Mouse (Mus musculus) lung, embryonic 14.5 days (tissue): Measurements from ENCODE around the gene Abcf1. TPM values are rescaled to one million over a fixed set of nuclear protein-coding genes. Genes with fewer than 3 reads are reported as not detected.
A peak's percentile ranks its signal among the peaks of the same experiment; 100 is the strongest.
"Not testable (repeated sequence)": the region's sequence is repeated elsewhere in the genome, so short reads cannot be mapped to it uniquely, and the experiment has no call there.

Source experiments
- ATAC-seq: fragments of 200-750 bp; cut with Nextera tagmentation; 2 replicates; pipeline ENCODE4 v1.8.0; 2017; ENCODE audit warnings: mild to moderate bottlenecking, moderate TSS enrichment, moderate library complexity; ENCODE audit not compliant: insufficient read depth
- DNase-seq: peaks from one replicate; pipeline ENCODE4 v3.0.0-alpha.2; 2015
- H3K27ac ChIP-seq: fragments of 300-500 bp; sonication (generic); 2 replicates; pipeline ENCODE4 v1.5.1; 2014; ENCODE audit warnings: low read depth, mild to moderate bottlenecking, moderate library complexity
- H3K27me3 ChIP-seq: fragments of 300-500 bp; sonication (generic); 2 replicates; pipeline ENCODE4 v1.6.1; 2014; ENCODE audit warnings: low read length, control low read depth; ENCODE audit not compliant: insufficient read depth
- H3K36me3 ChIP-seq: fragments of 300-500 bp; sonication (generic); 2 replicates; pipeline ENCODE4 v1.6.1; 2014; ENCODE audit warnings: control low read depth; ENCODE audit not compliant: insufficient read depth
- H3K4me1 ChIP-seq: fragments of 300-500 bp; sonication (generic); 2 replicates; pipeline ENCODE4 v1.6.1; 2014; ENCODE audit warnings: antibody characterized with exemption, control low read depth; ENCODE audit not compliant: insufficient read depth
- H3K4me2 ChIP-seq: fragments of 300-500 bp; sonication (generic); 2 replicates; pipeline ENCODE4 v1.6.1; 2014; ENCODE audit warnings: mild to moderate bottlenecking
- H3K4me3 ChIP-seq: fragments of 300-500 bp; sonication (generic); 2 replicates; pipeline ENCODE4 v1.5.1; 2014; ENCODE audit warnings: low read depth, low read length
- H3K9ac ChIP-seq: fragments of 300-500 bp; sonication (generic); 2 replicates; pipeline ENCODE4 v1.6.1; 2014
- H3K9me3 ChIP-seq: fragments of 300-500 bp; sonication (generic); 2 replicates; pipeline ENCODE4 v1.6.1; 2016; ENCODE audit warnings: low read depth, low read length, control low read depth
- CTCF ChIP-seq: IDR thresholded peaks from 2 replicates; pipeline ENCODE4 v1.5.1; 2016; ENCODE audit warnings: antibody characterized with exemption, low read depth
- WGBS: fragments of 180-500 bp; shearing (Covaris S2); extraction: QIAGEN DNeasy Blood & Tissue Kit; methylation state at CpG from one replicate; pipeline ENCODE4 v1.1.7; 2014; 5-methylcytosine and 5-hydroxymethylcytosine counted together
- polyA plus RNA-seq: library from polyadenylated mRNA; unstranded; fragments of >200 nt; fragmentation: Nextera tagmentation; extraction: Ambion mirVana; gene quantifications from 2 replicates; pipeline ENCODE4 v1.2.1, GENCODE M21; 2014

The Abcf1 gene
- polyA plus RNA-seq, 1 experiment from 2014 or later = 86.6 TPM

GRCm38 (mm10) chr17:35978811-35979400 lies 9.3 kb upstream of the Abcf1 start:
- no peak for TF ChIP-seq CTCF
- Histone ChIP-seq H3K9me3 (no peaks in the 10 kb centered on the region), H3K9ac (peak overlapping the region; percentile 76), H3K4me3 (peak overlapping the region; percentile 89), H3K4me2 (peak overlapping the region; percentile 85), H3K4me1 (no peaks in the 10 kb centered on the region), H3K36me3 (peaks cover 46% of the 10 kb centered on the region), H3K27ac (peak overlapping the region; percentile 95), H3K27me3 (no peaks in the 10 kb centered on the region)
- under 1% methylated on average over 41 of the region's 41 CpGs for WGBS
- DNase-seq (peak; percentile 88), ATAC-seq (peak; percentile 75)

- Histone ChIP-seq H3K4me3 (no peak overlapping the region), H3K4me2 (no peak overlapping the region), H3K4me1 (no peaks in the 10 kb centered on the region; the same call in none of the 2 replicates), H3K36me3 (peaks cover 32% of the 10 kb centered on the region), H3K27me3 (no peaks in the 10 kb centered on the region), H3K9me3 (no peaks in the 10 kb centered on the region), H3K9ac (no peak overlapping the region), H3K27ac (no peak overlapping the region)
- no peak for DNase-seq
- no peak for TF ChIP-seq CTCF
- WGBS = 54% methylated on average over 1 of the region's 1 CpGs
- no peak for ATAC-seq
These were observed 2.6 kb upstream of the Abcf1 start for GRCm38 (mm10) chr17:35972131-35972530.

- Histone ChIP-seq H3K4me2 (no peak overlapping the region), H3K36me3 (peaks cover 40% of the 10 kb centered on the region), H3K27ac (no peak overlapping the region), H3K4me3 (no peak overlapping the region), H3K27me3 (no peaks in the 10 kb centered on the region), H3K4me1 (no peaks in the 10 kb centered on the region; the same call in none of the 2 replicates), H3K9me3 (no peaks in the 10 kb centered on the region), H3K9ac (no peak overlapping the region)
- 86% methylated on average over 2 of the region's 2 CpGs for WGBS
- no peak for TF ChIP-seq CTCF
- DNase-seq (no peak), ATAC-seq (no peak)
These were observed 1.9 kb downstream of the Abcf1 start for GRCm38 (mm10) chr17:35967621-35968020.

- Histone ChIP-seq H3K4me1 (no peaks in the 10 kb centered on the region; the same call in 1 of the 2 replicates), H3K27ac (no peak overlapping the region), H3K4me3 (no peak overlapping the region), H3K4me2 (no peak overlapping the region), H3K36me3 (peaks cover 77% of the 10 kb centered on the region), H3K9me3 (no peaks in the 10 kb centered on the region), H3K27me3 (no peaks in the 10 kb centered on the region), H3K9ac (no peak overlapping the region)
- DNase-seq = no peak
- no peak for ATAC-seq
- TF ChIP-seq CTCF = no peak
- 91% methylated on average over 10 of the region's 10 CpGs for WGBS
These were observed 6.3 kb downstream of the Abcf1 start for GRCm38 (mm10) chr17:35963279-35963678.

GRCm38 (mm10) chr17:35958533-35959223 lies 10.9 kb downstream of the Abcf1 start:
- no peak for TF ChIP-seq CTCF
- Histone ChIP-seq H3K4me2 (no peak overlapping the region), H3K9me3 (no peaks in the 10 kb centered on the region), H3K4me3 (no peak overlapping the region), H3K9ac (no peak overlapping the region), H3K27me3 (no peaks in the 10 kb centered on the region), H3K36me3 (peaks cover 82% of the 10 kb centered on the region), H3K27ac (no peak overlapping the region), H3K4me1 (no peaks in the 10 kb centered on the region)
- ATAC-seq (no peak), DNase-seq (no peak)
- WGBS = 97% methylated on average over 15 of the region's 15 CpGs

- WGBS = 76% methylated on average over 8 of the region's 8 CpGs
- Histone ChIP-seq H3K4me3 (no peak overlapping the region), H3K4me2 (no peak overlapping the region), H3K4me1 (no peaks in the 10 kb centered on the region), H3K27me3 (no peaks in the 10 kb centered on the region), H3K36me3 (peaks cover 44% of the 10 kb centered on the region), H3K9me3 (no peaks in the 10 kb centered on the region), H3K9ac (no peak overlapping the region), H3K27ac (no peak overlapping the region)
- ATAC-seq (no peak), DNase-seq (no peak)
- TF ChIP-seq CTCF = no peak
These were observed 14.9 kb downstream of the Abcf1 start for GRCm38 (mm10) chr17:35954665-35955064.

- not testable (repeated sequence) for H3K4me2 ChIP-seq, ATAC-seq, H3K4me3 ChIP-seq, H3K4me1 ChIP-seq, H3K27ac ChIP-seq, DNase-seq, H3K9me3 ChIP-seq, H3K27me3 ChIP-seq, H3K9ac ChIP-seq
- peaks cover 23% of the 10 kb centered on the region for H3K36me3 ChIP-seq
- 53% methylated on average over 2 of the region's 3 CpGs for whole genome bisulfite sequencing
These were observed 17.0 kb downstream of the Abcf1 start for GRCm38 (mm10) chr17:35952559-35952958.

GRCm38 (mm10) chr17:35950946-35951345 lies 18.6 kb downstream of the Abcf1 start:
- not testable (repeated sequence) for H3K4me2 ChIP-seq, ATAC-seq, H3K27ac ChIP-seq, H3K4me3 ChIP-seq, H3K27me3 ChIP-seq, H3K9ac ChIP-seq, H3K9me3 ChIP-seq, H3K4me1 ChIP-seq, DNase-seq, H3K36me3 ChIP-seq
